Mouse (Mus musculus): ENCODE measurements around the gene Borcs7.

DNA sequence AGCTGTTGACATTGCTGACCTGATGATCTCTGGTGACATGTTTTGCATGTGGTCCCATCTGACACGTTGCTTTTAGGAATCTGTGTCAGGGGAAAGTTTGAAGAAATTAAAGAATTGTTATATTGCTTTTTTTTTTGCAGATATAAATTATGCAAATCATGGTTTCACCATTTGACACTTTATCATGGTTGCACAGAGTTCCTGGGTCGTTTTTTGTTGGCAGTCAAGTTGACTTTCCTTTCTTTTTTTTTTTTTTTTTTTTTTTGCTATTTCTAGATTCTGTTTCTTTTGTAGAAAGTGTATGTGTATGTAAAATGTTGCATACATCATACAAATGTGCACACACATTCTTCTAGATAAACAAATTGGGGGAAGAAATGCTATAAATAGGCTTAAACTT lies 1.4 kb downstream of the Borcs7 start:
- no peak for TF ChIP-seq POLR2A (IDR thresholded peaks at IDR 0.05; ENCODE audit: borderline replicate concordance, control insufficient read depth, low read depth, low read length)
- no peak for TF ChIP-seq CTCF (IDR thresholded peaks at IDR 0.05; ENCODE audit: control insufficient read depth, insufficient read depth, low read length)
